Mouse (Mus musculus) heart, embryonic 10.5 days (tissue): ENCODE data around the gene Adcy2. TPM values are rescaled to one million over a fixed set of nuclear protein-coding genes. Genes with fewer than 3 reads are reported as not detected.

ENCODE experiments used
- DNase-seq: peaks from one replicate; pipeline ENCODE4 v3.0.0-alpha.2; 2017; ENCODE audit warnings: low spot score
- H3K27ac ChIP-seq: fragments of 300-500 bp; sonication (generic); 2 replicates; pipeline ENCODE4 v1.5.1; 2016; ENCODE audit warnings: mild to moderate bottlenecking
- H3K27me3 ChIP-seq: fragments of 300-500 bp; sonication (generic); 2 replicates; pipeline ENCODE4 v1.6.1; 2016; ENCODE audit warnings: mild to moderate bottlenecking; ENCODE audit not compliant: poor library complexity, insufficient read depth, severe bottlenecking
- H3K36me3 ChIP-seq: fragments of 300-500 bp; sonication (generic); 2 replicates; pipeline ENCODE4 v1.6.1; 2016; ENCODE audit warnings: mild to moderate bottlenecking, moderate library complexity
- H3K4me1 ChIP-seq: fragments of 300-500 bp; sonication (generic); 2 replicates; pipeline ENCODE4 v1.6.1; 2016; ENCODE audit warnings: mild to moderate bottlenecking
- H3K4me3 ChIP-seq: fragments of 300-500 bp; sonication (generic); 2 replicates; pipeline ENCODE4 v1.5.1; 2016; ENCODE audit warnings: mild to moderate bottlenecking, moderate library complexity
- H3K9me3 ChIP-seq: fragments of 300-500 bp; sonication (generic); 2 replicates; pipeline ENCODE4 v1.6.1; 2016; ENCODE audit warnings: mild to moderate bottlenecking, moderate library complexity
- WGBS: fragments of 180-500 bp; shearing (Covaris S2); methylation state at CpG from one replicate; pipeline ENCODE4 v1.1.7; 2016; 5-methylcytosine and 5-hydroxymethylcytosine counted together
- polyA plus RNA-seq: library from polyadenylated mRNA; unstranded; fragments of >200 nt; fragmentation: Nextera tagmentation; extraction: Ambion mirVana; gene quantifications from 2 replicates; pipeline ENCODE4 v1.2.1, GENCODE M21; 2016

Adcy2 gene
- polyA plus RNA-seq, 1 experiment from 2014 or later, result 0.39 TPM

DNA sequence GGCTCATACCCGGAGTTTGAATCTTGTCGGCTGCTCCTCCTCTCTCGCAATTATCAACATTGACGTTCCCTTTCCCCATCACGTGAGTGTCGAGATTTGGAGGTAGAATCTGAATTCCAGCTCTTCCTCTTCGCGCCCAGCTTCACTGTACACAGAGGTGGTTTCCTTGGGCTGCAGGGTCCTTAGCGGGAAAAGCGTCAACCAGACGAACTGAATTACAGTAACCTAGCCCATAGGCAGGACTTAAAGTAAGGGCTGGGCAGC is 416.9 kb downstream of the Adcy2 start:
- peaks cover 56% of the 10 kb centered on the region for H3K36me3 ChIP-seq
- DNase-seq, result no peak
- H3K27me3 ChIP-seq, result no peaks in the 10 kb centered on the region
- H3K9me3 ChIP-seq, result no peaks in the 10 kb centered on the region
- WGBS, result 1% methylated on average over 11 of the region's 11 CpGs
- H3K4me1 ChIP-seq, result peaks cover 7% of the 10 kb centered on the region
- H3K27ac ChIP-seq, result peak overlapping the region; percentile 90
- H3K4me3 ChIP-seq, result peak overlapping the region; percentile 84

DNA sequence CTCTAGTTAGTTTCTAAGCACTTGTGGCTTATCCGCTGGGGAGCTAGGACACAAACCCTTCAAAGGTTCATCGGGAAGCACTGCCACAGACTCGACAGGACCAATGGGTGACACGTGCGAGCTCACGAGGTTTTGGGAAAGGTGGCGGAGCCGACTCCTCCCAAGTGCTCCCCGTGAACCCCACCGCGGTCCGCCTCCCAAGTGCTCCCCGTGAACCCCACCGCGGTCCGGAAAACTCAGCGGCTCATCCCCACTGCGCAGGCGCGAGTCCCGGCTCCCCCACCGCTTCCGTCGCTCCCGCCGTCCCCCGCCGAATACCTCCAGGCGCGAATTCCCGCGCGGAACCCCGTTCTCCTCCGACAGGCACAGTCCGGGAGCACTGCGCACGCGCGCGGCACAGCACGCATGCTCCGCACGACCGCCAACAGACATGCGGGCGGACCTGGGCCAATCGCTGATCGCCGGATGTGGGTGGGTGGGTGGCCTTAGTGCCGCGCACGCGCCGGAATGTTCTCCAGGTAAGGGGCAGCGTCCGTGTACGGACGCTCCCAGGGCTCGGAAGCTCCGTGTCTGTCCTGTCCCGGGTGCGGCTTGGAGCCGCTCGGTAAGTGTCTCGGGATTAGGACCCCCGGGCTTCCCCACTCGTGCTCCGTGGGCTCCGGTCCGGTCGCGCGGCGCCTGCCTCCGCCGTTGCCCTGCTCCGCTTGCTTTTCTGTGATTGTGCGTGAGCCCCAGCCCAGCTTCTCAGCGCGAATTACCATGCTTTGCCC is 417.4 kb downstream of the Adcy2 start, which contains the start of the genes Mtrr and Fastkd3:
Mtrr (minus strand) TSS at position 403 of the 770 bp plus-strand sequence.
Fastkd3 (plus strand) TSS at position 488 of the 770 bp plus-strand sequence.
- Histone ChIP-seq H3K27me3 (no peaks in the 10 kb centered on the region), H3K4me1 (peaks cover 7% of the 10 kb centered on the region), H3K36me3 (peaks cover 56% of the 10 kb centered on the region), H3K4me3 (peak within 1 kb of the TSS; percentile 84), H3K9me3 (no peaks in the 10 kb centered on the region), H3K27ac (peak within 1 kb of the TSS; percentile 90)
- DNase-seq, result peak; percentile 99
- WGBS, result under 1% methylated on average over 81 of the region's 81 CpGs

DNA sequence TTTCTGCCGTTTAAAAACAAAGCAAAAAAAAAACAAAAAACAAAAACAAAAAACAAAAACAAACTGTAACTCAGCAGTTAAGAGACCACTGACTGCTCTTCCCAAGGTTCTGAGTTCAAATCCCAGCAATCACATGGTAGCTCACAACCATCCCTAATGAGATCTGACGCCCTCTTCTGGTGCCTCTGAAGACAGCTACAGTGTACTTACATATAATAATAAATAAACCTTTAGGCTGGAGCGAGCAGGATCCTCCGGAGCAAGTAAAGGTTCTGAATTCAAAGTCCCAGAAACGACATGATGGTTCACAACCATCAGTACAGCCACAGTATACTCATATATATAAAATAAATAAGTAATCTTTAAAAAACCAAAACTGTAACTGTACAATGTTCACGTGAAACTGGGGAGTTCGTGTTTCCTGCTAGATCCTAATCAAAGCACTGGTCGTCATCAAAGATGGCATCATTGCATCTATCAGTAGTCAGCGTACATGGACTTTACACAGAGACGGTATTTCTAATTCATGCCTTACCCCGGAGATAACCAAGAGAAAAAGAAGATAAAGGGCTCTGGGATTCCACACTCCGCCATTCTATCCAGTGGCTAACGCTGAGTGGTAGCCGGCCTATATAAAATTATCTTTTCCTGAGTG is 418.1 kb downstream of the Adcy2 start:
- no peaks in the 10 kb centered on the region for H3K9me3 ChIP-seq
- peak overlapping the region; percentile 90 for H3K27ac ChIP-seq
- peaks cover 7% of the 10 kb centered on the region for H3K4me1 ChIP-seq
- no peak for DNase-seq
- H3K36me3 ChIP-seq, result peaks cover 57% of the 10 kb centered on the region
- no peaks in the 10 kb centered on the region for H3K27me3 ChIP-seq
- H3K4me3 ChIP-seq, result peak overlapping the region; percentile 84
- WGBS, result 26% methylated on average over 14 of the region's 14 CpGs

DNA sequence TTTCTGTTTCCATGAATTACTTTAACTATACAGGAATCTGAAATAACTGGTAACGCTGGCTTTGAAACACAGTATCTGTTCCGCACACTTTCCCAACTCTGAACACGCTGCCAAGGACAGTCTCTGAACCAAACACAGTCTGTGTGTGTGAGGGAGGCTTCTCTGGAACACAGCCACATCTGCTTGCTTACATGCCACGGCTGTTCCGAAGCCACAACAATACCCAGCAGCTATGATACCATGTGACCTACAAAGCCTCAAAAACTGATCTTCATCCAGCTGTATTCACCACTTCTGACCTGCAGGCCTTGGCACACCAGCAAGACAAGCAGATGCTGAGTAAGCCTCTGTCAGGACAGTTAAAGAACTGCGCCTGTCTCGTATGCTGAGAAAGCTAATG is 421.4 kb downstream of the Adcy2 start:
- Histone ChIP-seq H3K27ac (no peak overlapping the region), H3K27me3 (no peaks in the 10 kb centered on the region), H3K4me1 (peaks cover 17% of the 10 kb centered on the region), H3K36me3 (peaks cover 49% of the 10 kb centered on the region), H3K4me3 (no peak overlapping the region), H3K9me3 (no peaks in the 10 kb centered on the region)
- no peak for DNase-seq
- WGBS, result 92% methylated on average over 7 of the region's 7 CpGs

DNA sequence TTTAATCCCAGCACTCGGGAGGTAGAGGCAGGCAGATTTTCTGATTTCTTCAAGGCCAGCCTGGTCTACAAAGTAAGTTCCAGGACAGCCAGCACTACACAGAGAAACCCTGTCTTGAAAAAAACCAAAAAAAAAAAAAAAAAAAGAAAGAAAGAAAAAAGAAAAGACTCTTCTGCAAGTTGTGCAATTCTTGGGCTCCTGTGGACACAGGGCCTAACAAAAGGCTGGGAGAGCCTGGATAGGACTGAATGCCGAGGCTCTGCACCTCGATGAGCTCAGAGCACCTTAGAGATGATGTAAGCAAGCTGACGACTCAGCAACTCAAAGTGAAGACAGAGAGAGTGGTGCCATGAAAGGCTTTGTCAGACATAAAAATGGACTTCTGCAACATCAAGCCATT is 424.9 kb downstream of the Adcy2 start:
- H3K9me3 ChIP-seq, result no peaks in the 10 kb centered on the region
- WGBS, result 81% methylated on average over 4 of the region's 4 CpGs
- H3K27ac ChIP-seq, result no peak overlapping the region

GRCm38 (mm10) chr13:68572966-68573913 is 426.1 kb downstream of the Adcy2 start:
- no peaks in the 10 kb centered on the region for H3K27me3 ChIP-seq
- peaks cover 19% of the 10 kb centered on the region for H3K4me1 ChIP-seq
- H3K9me3 ChIP-seq, result no peaks in the 10 kb centered on the region
- 62% methylated on average over 10 of the region's 10 CpGs for WGBS
- peaks cover 78% of the 10 kb centered on the region for H3K36me3 ChIP-seq
- peak overlapping the region; percentile 83 for H3K27ac ChIP-seq
- peak; percentile 88 for DNase-seq
- no peak overlapping the region for H3K4me3 ChIP-seq

More for the DNA sequence above, 424.9 kb downstream of the Adcy2 start:
- no peak for DNase-seq
- peaks cover 79% of the 10 kb centered on the region for H3K36me3 ChIP-seq
- H3K4me1 ChIP-seq, result peaks cover 19% of the 10 kb centered on the region
- H3K27me3 ChIP-seq, result no peaks in the 10 kb centered on the region
- no peak overlapping the region for H3K4me3 ChIP-seq

DNA sequence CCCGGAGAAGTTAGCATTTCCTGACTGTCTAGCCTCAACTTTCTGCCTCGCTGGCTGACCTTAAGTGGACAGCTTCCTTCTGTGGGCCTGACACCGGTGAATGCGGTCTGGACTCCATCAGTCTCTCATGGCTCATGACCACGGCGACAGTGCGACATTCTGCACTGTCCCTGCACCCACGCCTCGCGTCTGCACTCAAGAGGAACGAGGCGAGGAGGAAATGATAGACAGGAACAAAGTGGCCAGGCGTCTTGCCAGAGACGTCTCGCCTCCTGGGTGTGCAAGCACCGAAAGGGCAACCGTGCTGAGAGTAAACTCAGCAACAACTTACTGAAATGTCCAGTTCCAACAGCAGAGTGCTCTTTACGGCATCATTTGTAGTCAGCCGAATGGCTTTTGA is 427.1 kb downstream of the Adcy2 start:
- H3K4me3 ChIP-seq, result no peak overlapping the region; the same call in 1 of the 2 replicates
- DNase-seq, result peak; percentile 87
- H3K4me1 ChIP-seq, result peaks cover 19% of the 10 kb centered on the region
- H3K27ac ChIP-seq, result peak overlapping the region; percentile 83
- H3K9me3 ChIP-seq, result no peaks in the 10 kb centered on the region
- H3K27me3 ChIP-seq, result no peaks in the 10 kb centered on the region
- peaks cover 77% of the 10 kb centered on the region for H3K36me3 ChIP-seq
- WGBS, result 58% methylated on average over 19 of the region's 19 CpGs
